Mouse (Mus musculus): ENCODE measurements around the gene Gpr137.

Gene Gpr137

DNA sequence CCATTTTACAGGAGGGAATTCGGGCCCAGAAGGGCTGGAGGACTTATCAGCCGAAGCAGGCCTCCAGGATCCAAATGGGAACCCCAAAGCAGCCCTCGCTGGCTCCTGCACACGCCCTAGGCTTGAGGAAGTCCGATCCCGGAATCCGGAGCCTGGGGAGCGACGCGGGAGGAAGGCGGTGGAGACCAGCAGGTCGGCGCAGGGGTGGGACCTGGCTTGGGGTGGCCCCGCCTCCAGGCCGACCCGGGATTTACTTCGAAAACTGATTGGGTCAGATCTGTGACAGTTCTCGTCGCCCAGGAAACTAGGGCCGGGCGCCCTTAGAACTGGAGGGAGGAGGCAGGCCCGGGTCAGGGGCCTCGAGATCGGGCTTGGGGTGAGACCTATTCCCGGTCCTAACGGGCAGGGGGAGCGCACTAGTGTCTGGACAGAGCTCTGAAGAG, at the start of gene Gpr137:
TSS of gene Gpr137 (minus strand) at position 232 of the 443 bp plus-strand sequence.
- under 1% methylated on average over 27 of the region's 27 CpGs for WGBS

DNA sequence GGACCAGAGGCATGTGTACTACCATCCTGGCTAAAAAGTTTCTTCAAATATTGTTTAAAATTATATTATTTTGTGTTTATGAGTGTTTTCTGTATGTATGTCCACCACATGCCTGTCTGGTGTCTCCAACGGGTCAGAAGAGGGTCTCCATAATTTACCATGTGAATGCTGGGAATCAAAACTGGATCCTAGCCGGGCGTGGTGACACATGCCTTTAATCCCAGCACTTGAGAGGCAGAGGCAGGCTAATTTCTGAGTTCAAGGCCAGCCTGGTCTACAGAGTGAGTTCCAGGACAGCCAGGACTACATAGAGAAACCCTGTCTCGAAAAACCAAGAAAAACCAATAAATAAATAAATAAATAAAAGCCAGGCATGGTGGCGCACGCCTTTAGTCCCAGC, 48.9 kb upstream of the Gpr137 start:
- WGBS, result 93% methylated on average over 6 of the region's 6 CpGs

DNA sequence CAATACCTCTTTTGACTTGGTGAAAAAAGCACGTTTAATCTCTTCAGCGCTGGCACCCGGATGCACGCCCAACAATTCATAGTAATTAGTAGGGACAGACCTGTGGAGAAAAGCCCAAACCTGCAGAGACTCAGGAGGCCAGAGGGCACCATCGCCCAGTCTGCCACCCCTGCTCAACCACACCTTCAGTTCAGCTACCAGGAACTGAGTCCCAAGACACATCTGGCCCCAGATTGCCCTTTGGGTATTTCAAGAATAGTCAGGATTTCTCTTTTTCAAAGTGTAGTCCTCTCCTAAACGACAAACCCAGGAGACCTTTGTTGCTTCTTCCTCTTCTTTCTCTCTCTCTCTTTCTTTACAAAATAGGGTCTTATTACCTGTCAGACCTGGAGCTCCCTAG, 48.4 kb upstream of the Gpr137 start:
- 91% methylated on average over 6 of the region's 6 CpGs for WGBS

DNA sequence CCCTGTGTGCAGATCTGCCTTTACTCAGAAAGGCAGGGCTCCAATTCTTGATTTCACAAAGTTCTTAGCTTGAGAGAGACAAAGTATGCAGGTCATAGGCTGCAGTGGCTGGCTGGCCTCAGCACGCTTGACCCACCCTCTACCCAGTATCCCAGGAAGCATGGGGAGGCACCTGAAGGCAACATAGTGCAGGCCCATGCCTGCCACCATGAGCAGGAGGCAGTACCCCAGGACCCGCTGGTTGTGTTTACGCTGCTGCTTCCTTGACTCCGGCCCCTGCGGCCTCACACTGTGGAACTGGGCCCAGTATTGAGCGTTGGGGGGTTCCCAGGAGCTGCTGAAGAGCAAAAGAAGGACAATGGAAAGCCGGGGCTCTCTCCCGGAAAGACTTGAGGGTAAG, 47.0 kb upstream of the Gpr137 start:
- WGBS, result 86% methylated on average over 8 of the region's 8 CpGs

DNA sequence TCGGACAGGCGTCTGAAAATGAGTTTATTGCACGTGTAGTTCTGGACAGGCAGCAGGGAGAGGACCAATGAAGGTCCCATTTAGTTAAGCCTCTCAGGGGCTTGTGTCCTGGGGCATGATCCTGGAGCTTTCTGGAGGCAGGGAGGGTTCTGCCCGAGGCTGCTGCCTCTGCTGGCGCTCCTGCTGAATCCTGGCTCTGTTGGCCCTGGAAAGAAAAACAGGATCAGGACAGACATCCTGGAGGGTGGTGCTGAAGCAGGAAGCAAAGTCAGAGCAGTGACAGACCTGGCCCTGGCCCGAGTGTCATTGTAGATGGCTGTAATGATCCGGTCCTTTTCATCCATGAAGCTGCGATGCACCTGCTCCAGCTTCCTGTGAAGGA, 45.6 kb upstream of the Gpr137 start:
- WGBS, result 2% methylated on average over 8 of the region's 8 CpGs

DNA sequence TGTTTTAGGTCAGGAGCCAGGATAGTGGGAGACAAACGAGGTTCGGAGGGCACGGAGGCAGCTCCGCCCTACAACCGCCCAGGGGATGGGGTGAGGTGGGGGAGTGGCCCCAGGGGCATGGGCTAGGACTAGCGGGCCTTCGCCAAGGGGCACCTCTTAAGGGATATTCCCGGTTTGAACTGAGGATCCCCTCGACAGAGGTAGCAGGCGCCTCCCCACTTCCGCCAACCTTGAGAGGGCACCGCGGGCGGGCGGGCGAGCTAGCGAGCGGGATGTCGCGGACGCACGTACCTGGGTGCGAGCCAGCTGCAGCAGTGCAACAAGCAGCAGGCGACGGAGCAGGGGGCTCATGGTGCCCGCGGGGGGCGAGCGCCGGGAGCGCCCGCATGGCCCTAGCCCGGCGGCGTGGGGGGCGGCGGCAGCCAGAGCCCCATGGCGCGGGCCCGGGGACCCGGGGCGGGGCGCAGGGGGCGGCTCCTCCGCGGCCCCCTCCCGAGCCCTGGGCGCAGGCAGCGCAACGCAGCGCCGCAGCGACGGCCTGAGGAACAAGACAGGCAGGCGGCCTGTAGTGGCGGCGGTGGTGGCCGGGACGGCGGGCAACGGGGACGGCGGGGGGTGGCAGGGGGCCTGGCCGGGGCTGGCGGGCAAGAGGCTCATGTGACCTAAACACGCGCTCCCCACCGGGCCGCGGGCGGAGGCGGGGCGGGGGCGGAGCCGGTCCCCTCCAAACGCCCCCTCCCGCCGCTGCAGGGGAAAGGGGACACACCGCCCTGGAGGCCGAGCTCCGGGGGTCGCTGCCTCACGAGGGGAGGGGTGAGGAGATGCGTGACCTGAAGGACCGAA, 45.0 kb upstream of the Gpr137 start, which contains the start of gene Vegfb:
TSS of gene Vegfb (minus strand) at position 591 of the 843 bp plus-strand sequence.
- under 1% methylated on average over 80 of the region's 85 CpGs for WGBS

DNA sequence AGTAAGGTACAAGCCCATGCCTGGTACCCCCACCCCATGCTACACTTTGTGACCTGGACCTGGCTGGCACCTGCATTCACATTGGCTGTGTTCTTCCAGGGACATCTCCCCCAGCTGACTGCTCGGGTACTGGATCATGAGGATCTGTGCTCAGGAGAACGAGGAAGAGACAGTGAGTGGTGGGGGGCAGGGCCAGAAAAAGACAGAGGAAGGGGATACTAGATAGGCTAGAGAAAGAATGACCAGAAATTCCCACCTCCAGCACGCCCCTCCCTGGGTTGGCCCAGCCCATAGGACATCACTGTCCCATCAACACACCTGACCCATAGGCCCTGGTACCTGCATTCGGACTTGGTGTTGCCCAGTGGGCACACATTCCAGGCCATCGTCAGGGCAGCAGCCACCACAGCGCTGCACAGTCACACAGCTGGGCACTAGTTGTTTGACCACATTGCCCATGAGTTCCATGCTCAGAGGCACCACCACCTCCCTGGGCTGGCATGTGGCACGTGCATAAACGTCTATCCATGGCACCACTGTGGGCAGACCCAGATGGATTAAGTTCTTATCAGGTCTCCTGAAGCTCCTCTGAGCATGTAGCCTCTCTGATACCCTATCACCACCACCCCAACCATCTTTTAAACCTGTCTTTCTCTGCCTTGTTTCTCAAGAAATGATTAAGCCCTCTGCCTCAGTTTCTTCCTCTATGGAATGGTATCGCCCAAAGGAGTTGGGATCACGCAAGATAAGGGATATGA, 43.9 kb upstream of the Gpr137 start:
- 75% methylated on average over 10 of the region's 10 CpGs for WGBS

DNA sequence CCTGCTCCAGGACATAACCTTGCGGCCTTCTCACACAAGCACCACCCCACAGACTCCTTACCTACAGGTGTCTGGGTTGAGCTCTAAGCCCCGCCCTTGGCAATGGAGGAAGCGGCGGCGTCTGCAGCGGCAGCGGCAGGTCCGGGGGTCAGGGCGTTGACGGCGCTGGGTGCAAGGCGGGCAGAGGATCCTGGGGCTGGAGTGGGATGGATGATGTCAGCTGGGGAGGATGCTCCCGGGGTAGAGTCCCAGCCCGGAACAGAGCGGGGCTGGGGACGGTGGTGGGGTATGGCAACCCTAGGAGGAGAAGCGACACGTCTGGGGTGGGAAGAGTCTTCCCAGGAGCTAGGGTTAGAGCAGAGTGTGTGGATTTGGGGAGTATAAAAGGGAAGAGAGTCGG, 43.0 kb upstream of the Gpr137 start:
- 91% methylated on average over 19 of the region's 19 CpGs for WGBS

DNA sequence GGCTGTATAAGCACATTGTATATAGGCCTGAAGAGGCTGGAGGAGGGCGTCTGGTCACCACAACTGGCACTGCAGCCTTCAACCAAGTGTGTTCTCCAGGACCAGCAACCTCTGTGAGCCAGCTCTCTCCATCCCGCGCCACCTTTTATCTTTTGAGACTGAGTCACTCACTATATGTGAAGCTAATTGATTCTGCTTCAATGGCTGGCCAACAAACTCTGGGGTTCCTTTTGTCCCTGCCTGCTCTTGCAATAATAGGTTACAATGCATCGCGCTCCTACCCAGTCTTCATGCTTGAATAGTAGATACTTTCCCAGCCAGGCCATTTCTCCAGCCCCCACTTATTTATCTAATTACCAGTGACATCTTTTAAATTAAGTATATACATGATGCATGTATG, 41.3 kb upstream of the Gpr137 start:
- WGBS, result 64% methylated on average over 5 of the region's 5 CpGs

DNA sequence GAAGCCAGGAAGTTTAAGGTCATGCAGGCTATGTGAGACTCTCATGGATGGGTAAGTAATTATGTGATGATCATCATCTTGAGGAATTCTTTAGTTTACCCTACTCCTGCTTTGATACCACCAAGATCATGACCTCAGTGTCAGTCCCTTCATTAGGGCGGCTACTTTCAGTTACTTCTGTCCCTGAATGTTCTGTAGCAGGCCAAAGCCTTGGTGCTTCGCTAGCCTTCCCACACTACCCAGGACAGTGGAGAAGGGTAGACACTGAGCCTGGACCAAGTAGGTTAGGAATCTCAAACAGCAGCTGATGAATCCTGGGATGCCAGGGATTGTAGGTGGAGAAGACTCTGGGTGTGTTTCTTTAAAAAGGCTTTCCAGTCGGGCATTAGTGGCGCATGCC, 39.2 kb upstream of the Gpr137 start:
- 81% methylated on average over 4 of the region's 4 CpGs for WGBS

DNA sequence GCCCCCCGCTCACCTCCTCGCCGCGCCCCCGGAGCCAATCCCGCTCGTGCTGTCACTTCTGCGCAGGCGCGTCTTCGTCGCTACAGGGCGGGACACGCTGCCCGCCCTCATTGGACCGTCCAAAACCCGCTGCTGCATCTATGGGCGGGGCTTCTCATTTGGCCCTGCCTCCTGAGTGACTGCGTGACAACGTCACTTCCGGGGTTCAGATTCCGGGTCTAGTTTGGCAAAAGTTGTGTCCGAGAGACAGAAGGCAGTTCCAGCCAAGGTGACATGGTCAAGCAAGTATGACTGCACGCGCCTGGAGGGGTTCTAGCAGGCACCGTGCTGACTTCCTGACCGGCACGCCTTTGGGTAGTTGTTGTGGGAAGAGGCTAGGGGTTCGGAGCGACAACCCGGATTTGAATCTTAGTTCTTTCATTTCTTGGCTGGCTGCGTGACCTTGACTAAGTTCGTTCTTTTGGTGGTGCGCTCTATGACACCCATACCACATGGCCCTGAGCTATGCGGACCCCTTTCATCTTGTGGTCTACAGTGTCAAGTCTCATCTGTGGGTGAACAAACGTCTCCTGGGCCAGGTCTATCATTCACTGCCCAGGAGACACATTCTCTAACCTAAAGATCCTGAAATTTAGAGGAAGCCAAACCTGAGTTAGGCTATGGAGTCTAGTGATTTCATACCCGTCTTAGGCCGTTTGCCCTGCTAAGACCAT, 38.3 kb upstream of the Gpr137 start, which contains the start of gene Fkbp2:
TSS of gene Fkbp2 (minus strand) at position 121 of the 713 bp plus-strand sequence.
- 2% methylated on average over 38 of the region's 38 CpGs for WGBS

DNA sequence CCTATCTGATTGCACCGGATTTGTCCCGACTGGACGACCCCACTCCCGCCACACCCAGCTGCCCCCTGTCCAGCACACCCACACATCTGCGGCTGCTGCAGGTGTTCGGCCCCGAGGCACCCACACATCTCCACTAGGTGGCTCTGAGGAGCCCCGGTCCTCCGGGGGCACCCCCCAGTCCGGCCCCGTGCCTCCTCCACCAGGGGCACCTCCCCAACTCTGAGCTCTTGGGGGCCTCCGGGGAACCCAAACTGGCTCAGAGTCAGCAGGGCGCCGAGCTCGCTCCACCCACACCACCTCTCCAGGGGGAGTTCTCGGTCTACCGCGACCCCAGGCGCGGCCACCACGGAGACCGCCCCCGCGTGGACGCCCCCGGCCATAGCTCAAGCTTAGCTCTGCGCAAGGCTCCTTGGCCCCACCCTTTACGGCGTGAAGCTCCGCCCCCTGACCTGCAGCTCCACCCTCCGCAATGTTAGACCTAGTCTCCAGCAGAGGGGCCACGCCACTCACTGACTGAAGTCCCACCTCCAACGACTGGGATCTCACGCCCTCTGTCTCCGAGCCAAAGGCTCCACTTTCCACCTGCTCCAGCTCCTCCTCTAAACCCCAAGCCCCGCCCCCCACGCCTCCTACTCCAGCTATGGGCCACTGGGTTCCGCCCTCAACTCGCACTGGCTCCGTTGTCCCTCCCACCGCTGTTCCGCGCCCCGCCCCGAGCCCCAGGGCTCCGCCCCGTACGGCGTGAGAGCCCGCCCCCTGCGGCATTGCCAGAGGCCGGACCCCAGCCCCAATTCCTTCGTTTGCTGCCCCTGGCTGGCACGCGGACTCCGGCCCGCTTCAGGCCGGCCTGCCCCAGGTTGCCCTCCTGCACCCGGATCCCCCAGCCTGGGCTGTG, 37.5 kb upstream of the Gpr137 start:
- under 1% methylated on average over 59 of the region's 59 CpGs for WGBS

DNA sequence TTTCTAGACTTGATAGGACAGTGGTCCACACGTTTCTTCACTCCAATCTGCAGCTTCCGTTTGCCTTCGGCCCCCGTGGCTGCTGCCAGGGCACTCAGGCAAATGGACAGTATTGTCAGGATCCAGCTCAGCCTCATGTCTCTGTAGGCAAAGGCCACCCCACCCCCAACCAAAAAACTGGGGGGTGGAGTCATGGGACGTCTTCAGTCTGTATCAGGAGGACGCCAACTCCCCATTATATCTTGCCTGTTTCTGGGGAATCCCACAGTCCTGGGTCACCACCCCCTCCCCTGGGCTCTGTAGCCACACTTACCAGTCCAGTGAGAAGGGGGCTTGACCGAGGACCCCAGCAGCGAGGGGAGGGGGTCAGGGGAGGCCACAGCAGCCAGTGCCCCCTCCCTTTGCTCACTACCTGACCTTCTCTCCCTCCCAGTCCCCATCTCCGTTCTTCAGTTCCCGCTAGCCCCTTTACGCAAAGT, 36.8 kb upstream of the Gpr137 start:
- 8% methylated on average over 11 of the region's 11 CpGs for WGBS

DNA sequence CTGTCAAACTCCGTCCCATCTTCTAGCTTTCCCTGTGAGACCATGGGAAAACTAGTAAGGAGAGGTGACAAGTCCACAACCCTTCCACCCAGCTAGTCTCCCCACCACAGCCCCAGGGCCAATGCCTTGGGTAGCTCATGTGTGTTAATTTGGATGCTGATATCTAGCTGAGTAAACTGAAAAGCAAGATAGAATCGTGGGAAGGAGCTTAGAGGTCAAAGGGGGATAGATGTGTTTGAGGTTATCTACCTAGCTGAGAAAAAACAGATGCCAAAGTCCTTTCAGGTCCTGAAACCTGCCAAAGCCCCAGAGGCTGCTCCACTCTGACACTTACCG, 36.3 kb upstream of the Gpr137 start:
- 31% methylated on average over 3 of the region's 3 CpGs for WGBS

DNA sequence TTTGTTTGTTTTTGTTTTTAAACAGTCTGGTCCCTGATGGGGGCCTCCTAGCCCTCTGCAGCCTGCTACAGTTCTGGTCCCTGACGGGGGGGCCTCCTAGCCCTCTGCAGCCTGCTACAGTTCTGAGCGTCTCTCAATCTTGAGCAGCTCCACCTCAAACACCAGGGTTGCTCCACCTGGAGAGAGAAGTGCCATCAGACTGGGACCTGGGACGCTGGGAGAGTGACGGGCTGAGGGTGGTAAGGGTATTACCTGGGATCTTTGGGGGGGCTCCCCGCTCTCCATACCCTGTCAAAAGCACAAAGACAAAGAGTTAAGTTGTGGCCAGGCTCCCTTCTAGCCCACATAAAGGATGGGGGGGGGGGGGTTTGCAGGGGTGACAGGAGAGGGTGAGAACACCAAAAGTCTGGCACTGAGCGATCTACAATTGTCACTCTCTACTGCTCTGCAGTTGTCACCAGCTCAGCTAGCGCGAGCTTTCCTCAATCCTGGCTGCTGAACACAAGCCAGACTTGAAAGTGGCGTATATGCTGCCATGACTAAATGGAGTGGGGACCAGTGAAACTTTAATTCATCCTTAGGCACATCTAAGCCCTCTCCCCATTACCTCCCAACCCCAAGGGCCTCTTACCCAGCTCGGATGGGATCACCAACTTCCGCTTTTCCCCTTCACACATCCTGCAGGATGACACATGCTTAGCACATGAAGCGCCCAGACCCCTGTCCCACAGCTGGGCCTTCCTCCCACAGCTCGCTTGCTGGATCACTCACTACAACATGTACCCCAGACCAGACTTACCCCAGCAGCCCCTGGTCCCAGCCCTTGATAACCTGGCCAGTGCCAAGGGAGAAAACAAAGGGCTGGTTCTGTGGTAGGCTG, 35.7 kb upstream of the Gpr137 start:
- WGBS, result 60% methylated on average over 13 of the region's 13 CpGs

DNA sequence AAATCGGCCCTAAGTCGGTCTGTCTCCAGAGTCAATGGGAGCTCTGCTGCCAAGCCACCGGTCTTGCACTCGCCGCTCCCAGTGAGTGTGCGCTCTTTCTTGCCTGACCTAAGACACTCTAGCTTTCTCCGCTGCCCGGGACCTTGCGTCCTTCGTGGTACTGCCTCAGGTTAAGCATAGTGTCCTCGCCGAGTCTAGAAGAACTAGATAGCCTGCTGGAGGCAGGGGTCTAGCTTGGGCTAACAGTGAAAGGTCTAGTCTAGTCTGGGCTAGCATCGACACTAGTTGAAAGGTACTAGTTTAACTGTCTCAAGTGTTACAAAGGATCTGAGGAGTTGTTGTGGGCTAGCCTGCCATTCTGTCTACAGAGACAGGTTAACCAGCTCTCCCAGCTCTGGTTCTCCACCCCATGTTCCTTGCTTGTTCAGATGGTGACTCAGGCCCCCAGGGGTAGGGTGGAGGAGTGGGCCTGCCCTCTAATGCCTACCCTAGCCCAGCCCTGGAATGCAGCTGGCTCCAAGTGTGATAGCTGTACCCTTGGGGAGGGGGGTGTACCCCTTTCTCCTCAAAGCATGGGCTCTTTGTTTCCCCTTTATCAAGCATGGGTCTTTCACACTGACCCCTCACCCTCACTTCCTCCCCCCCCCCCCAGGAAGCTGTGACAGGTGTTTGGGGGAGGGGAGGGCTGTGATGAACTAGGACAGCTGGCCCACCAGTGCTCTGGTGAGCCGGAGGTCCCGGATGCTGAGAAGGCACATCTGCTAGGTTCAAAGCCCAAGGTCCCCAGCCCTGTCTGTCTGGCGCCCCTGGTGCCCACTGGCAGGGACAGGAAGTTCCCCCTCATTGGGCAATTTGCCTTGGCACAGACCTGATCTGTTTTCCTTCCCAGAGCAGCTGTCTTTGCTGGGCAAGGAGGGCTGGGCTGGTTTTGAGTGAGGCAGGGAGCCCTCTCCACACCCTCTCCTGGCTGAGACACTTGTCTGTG, 33.5 kb upstream of the Gpr137 start, which contains the start of gene Plcb3:
TSS of gene Plcb3 (minus strand) at position 934 of the 985 bp plus-strand sequence.
- WGBS, result 3% methylated on average over 16 of the region's 16 CpGs

DNA sequence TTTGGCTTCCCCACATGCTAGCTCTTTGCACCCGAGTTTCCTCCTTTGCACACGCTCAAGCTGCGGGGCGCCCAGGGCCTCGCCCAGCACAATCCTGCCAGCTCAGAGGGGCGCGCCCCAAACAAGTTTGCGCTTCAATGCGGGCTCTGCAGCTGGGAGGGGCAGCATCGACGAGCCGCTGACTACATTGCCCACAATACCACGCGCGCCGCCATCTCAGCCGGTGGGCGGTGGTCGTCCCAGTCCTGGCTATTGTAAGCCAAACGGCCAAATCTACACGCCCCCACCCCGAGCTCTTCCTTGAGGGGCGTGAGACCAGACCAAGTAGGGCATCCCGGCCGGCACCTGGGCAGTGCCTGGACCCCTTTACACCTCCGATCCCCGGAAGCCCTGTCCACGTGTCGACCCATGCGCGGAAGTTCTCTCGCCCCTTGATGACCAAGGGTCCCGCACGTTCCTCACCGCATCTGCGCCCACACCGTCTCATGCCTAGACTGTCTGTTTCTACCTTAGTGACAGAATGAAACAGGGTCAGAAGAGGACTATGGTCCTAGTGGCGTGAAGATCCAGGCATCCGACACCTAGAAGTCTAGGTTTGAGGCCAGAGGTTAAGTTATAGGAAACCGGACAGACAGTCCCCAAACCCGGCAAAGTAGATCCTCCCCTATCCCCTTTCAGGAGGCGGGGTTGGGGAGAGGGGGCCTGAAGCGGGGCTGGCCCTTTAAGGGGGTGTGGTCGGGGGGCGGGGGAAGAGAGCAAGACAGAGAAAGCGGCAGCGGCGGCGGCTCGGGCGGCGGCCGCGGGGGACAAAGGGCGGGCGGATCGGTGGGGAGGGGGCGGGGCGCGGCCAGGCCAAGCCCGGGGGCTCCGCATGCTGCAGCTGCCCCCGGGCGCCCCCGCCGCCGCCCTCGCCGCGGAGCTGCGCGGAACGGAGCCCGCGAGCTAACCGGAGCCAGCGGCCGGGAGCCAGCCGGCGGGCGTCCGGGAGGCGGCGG, 32.2 kb upstream of the Gpr137 start, which contains the start of gene Ppp1r14b:
TSS of gene Ppp1r14b (plus strand) at position 758 of the 995 bp plus-strand sequence.
- 1% methylated on average over 73 of the region's 84 CpGs for WGBS

All from cerebral cortex, adult 2 months (tissue).